Mouse (Mus musculus) bone marrow macrophage, adult 2 months (primary cell): ENCODE measurements around the gene Kras.

Experiments
- CTCF ChIP-seq: IDR thresholded peaks from 2 replicates; pipeline ENCODE4 v1.5.1; 2012; ENCODE audit warnings: low read depth, mild to moderate bottlenecking, low read length, moderate library complexity
- POLR2A ChIP-seq: IDR thresholded peaks from 2 replicates; pipeline ENCODE4 v1.6.1; 2012; ENCODE audit warnings: mild to moderate bottlenecking, low read depth, low read length, borderline replicate concordance

DNA sequence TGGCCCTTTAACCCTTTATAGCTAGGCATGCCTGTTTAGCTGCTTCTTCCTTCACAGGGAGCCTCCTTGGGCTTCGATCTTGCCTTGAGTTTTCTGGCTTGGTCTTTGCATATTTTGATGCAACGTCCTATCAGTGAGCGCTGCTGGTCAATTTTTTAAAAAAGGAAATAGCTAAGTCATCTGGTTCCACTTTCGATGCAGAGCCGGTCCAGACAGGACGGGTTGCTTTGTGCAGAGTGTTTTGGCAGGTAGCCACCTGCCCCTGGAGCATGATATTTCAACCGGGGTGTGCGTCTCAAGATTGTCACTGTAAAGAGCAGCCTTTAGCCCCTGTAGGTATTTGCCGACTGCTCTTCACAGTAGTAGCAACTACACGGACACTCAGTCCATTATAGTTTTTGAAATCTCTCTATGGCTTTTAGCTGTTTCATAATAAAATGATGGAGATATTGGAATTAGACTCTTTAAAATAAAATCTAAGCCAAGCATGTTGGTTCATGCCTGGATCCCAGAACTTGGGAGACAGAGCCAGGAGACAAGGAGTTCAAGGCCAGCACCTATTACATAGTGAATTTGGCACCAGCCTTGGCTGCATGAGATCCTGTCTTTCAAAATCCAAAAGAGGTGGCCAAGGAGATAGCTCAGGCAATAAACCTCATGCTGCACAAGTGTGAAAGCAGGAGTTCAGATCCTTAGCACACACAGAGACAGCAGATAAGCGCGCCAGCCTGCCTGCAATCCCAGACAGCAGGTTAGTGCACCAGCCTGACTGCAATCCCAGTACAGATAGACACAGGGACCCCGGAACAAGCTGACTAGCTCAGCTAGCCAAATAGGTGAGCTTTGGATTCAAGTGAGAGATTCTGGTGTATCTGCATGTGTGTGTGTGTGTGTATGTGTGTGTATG, 41.6 kb upstream of the Kras start:
- TF ChIP-seq CTCF (no peak), POLR2A (no peak)
